Mouse (Mus musculus) left cerebral cortex, postnatal 36 days (tissue): ENCODE results near the gene 0610030E20Rik. TPM values are rescaled to one million over a fixed set of nuclear protein-coding genes. Genes with fewer than 3 reads are reported as not detected.

ENCODE experiments used
- DNase-seq, 2 experiments: peaks; one replicate each; pipeline ENCODE4 v3.0.0; 2021 to 2022; ENCODE audit warnings: low spot score in 2 of 2, mixed read lengths in 1 of 2
- intact Hi-C: fragments of 180-260 bp; cut with DNase I; formaldehyde crosslinking; loops from one replicate; pipeline ENCODE4 v1.15.1; 2025
- total RNA-seq, 2 experiments: library from RNA; stranded (reverse); gene quantifications; 2 replicates each; pipeline ENCODE4 v1.2.3; 2021

0610030E20Rik gene
- 10 to 100 TPM; 13.9 to 19.0 TPM for total RNA-seq

DNA sequence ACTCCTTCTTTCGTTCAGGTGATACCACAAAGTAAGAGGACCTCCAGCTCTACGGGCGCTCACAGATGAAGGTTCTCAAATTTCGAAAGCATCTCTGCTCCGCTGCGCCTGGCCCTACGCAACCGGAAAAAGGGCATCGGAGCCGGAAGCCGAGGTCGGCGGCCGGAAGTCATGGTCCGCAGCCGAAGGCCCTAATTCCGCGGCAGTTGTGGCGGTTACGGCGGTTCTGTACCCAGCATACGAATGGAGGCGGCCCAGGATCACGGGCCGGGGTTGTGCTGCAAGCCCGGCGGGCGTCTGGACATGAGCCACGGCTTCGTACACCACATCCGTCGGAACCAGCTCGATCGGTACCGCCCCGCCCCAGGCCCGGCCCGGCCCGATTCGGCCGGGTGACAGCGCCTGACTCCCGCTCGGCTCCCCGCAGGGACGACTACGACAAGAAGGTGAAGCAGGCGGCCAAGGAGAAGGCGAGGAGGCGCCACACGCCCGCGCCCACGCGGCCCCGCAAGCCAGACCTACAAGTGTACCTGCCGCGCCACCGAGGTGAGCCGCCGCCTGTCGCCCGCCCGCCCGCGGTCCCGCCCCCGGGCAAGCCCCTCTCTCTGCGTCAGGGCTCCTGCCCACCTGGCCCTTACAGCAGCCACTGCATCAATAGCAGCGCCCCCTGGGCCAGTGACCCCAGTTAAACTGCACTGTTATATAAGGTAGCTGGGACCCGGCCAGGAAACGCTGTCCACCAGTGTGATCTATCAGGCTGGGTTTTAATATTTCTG lies at the start of gene 0610030E20Rik:
TSS of gene 0610030E20Rik (plus strand) at position 152 of the 776 bp plus-strand sequence.
- intact Hi-C loops: no loop called here
- peak; percentile 82 to 84 for DNase-seq

DNA sequence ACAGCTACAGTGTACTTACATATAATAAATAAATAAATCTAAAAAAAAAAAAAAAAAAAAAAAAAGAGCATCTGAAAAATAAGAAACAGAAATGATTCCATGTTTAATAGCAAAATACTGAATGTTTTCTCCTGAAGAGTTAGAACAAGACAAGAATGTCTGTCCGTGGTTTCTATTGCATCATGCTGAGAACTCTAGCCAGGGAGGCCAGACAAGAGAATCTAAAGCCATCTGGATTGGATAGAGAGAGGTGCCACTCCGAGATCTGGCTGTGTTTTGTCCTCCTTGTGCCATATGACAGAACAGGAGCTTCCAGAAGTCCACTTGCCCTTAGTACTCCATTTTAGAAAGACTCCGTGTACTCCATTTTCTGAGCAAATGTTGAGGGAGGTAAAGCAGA lies 49.3 kb upstream of the 0610030E20Rik start:
- DNase-seq: no peak
- intact Hi-C loops: no loop called here

DNA sequence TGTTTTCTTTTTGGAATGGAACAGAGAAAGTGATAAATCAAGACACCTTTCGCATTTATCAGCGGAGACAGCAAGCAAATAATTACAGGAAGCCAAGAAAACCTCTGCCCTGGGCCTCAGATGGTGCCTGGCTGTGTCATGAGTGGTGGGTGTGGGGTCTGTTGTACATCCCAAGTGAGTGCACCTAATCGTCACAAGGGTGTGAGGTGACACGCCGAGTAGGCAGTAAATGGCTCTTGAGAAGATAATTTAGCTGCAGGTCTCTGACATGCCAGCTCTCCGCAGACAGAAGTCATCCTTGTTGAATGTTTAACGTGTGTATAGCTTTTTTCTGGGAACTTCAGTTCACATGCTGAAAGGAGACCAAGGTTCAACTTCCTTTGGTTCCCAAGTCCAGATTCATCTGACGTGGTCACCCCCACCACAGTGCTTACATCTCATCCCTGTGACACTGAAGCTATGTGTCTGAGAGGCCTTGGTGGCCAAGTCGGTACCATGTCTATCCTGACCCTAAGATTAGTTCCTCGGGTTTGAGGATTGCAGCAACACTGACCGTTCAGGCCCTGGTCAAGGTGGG lies 44.7 kb upstream of the 0610030E20Rik start:
- intact Hi-C loops: no loop called here
- no peak for DNase-seq

DNA sequence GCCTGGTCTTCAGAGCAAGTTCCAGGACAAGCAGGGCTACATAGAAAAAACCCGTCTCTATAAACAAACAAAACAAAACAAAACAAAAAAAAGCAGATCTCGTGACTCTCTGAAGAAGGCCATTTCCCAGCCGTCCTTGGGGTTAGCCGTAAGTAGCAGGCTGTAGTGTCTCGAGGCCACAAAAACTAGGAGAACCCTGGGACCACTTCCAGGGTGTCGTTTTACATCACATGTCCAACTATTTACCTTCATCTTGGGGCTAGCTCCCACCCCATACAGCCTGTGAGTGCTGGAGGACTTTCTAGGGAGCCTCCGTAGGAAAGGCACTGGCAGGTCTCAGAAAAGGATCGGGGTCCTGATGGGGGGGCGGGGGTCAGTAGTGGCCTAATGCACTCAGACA lies 43.6 kb upstream of the 0610030E20Rik start:
- intact Hi-C loops: no loop called here
- no peak for DNase-seq

DNA sequence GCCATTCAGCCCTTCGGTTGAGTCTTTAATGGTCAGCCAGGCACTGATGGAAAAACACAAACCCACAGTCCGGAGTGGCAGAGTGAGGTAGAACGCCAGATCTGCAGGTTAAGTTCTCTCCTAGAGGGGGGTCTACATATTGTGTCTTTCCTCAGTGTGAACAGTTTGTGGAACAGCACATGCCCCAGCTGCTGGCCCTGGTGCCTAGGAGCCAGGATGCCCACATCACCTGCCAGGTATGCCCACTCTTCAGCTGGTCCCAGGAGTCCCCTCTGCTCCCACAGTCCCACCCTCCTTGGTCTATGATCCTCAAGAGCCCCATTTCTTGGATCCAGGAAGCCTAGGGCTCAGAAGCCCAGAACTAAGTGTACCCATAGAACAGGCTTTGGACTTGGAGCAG lies 34.9 kb upstream of the 0610030E20Rik start:
- intact Hi-C loops: no loop called here
- DNase-seq: no peak

DNA sequence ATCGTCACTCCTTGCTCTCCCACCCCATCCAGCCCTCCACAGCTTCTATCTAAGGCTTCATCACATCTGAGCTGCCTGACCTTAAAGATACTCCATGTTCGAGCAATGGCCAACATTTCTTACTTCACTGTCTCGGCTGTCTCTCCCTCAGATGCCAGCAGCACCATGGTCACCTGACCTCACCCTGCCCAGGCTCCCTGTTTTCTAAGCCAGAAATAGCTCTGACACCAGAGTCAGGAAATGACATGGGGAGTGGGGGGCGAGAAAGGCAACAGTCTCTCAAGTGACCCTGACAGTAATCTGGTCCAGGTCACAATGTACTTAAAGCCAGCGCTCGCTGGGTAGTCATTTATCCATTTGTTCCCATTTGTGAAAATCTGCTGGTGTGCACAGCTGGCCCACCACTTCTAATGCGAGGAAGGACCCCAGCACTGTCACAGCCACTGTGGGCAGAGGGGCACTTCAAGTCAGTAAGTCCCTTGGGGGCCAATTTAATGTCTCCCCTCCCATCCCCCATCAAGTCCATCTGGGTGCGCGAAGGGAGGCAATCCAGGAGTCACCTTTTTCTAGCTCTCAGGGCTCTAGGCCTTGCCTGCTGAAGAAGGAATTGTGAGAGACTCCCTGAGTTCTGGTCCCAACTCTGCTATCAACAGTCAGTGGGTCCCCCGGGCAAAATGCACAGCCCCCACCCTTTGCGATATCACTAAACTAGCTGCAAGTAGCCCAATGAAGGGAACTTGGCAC lies 33.8 kb upstream of the 0610030E20Rik start:
- DNase-seq: no peak
- intact Hi-C loops: no loop called here

DNA sequence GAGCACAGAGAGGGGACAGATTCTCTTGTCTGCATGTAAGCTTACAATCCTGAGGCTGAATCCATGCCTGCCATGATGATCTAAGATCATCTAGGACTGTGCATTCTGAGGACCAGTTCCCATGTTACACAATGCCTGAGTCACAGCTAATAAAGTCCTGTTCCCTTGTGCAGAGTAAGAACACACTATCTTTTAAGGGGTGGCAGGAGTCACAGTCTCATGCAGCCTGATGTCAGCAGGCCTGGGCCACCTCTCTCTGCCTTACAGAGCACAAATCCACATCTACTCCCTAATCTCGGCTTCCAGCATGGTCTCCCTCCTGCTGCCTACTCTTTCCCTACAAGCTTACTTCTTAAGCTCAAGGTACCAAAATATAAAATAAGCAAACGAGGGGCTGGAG lies 31.7 kb upstream of the 0610030E20Rik start:
- intact Hi-C loops: no loop called here
- DNase-seq: no peak

DNA sequence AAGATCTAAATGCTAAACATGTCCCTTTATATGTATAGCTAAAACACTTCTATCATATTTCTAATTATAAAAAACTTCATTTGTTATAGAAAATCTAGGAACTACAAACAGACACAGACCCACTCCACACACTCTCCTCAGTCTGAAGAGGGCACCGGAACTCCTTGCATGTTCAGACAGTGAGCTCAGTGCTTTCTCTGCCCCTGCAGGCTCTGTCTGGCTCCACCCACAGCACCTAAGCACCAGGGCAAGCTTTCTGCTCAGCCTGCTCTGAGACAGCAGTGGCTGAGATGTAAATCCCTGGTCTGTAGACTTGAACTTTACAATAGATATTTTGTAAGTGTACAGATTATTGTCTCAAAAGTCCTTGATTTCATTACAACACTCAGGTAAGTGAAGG lies 31.1 kb upstream of the 0610030E20Rik start:
- intact Hi-C loops: no loop called here
- DNase-seq: no peak

DNA sequence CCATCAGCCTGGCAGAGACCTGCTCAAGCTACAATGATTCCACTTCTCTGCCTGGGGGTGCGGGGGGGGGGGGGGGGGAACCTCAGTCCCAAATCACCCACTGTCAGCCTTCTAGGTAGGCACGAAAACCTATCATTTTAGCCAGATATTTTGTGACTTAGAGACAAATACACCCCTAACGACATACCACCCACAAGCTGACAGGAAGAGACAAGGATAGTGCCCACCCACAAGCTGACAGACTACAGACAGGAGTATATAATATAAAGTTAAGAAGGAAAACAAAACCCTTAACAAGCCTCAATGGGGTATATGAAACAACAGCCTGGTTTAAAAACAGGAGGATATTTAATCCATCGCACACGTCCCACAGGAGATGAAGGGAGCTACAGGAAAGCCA lies 28.7 kb upstream of the 0610030E20Rik start:
- DNase-seq: no peak
- intact Hi-C loops: loop anchor here (2.0 kb wide), 1 partner anchor 132 kb away; no protein-coding TSS in a partner anchor

DNA sequence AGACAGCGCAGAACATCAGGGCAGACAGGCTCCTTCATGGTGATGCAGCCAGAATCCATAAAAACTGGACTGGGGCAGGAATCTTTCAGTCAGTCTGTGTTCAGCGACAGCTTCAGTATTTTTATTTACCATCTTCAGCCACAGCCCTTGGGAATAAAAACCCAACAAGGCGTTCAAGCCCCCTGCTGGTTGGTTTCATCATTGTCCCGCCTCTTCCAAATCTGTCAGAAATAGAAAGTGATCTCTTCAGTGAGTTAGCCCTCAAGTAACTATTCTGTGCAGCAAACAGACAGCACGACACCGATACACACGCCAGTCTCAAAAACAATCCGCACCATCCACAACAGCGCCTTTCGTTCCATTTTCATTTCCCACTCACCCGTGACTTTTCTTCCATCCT lies 28.1 kb upstream of the 0610030E20Rik start:
- peak in 1 of 2 experiments; percentile 29 for DNase-seq
- intact Hi-C loops: loop anchor here (2.0 kb wide), 1 partner anchor 132 kb away; no protein-coding TSS in a partner anchor

DNA sequence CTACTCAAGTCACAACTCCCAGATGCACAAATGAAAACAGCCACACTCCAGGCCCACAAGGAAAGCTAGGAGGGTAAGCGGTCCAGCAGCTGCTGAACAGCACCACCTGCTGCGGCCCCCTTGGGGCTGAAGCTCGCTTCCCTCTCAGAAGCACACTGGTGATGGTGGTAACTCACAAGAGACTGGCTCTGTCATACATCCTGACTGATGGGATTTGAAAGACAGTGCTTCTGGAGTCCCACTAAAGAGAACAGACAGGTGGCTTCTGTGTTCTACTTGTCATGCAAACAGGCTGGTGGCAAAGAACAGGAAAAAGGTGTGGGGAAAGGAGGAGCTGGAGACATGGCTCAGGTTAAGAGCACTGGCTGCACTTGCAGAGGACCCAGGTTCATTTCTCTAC lies 24.2 kb upstream of the 0610030E20Rik start:
- no peak for DNase-seq
- intact Hi-C loops: no loop called here

DNA sequence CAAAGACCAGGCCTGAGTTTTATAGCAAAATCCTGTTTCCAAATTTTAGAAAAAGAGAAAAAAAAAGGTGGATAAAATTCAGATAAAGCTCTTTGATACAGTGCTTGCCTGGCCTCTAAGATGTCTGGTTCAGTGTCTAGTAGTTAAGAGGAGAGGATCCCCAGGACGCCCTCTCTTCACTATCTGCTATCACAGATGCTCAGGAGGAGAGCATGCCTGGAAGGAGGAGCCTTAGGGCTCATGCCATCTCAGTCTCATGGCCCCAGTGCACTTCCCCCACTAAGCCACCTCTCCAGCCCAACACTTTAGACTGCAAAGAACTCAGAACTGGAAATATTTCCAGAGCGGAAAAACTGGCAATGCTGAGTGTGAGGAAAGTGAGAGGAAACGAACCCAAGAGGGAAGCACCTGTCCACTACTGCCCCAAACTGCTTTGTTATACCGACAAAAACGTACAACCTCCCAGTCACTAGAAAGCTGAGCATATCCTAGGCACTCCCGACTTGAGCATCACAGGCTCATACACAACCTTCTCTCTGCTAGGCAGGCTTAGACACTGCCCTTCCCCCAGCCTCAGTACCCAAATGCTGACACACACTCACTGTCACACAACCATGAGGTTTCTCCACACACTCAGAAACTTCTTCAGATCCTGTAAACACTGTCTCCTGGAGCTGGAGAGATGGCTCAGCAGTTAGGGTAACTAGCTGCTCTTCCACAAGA lies 23.2 kb upstream of the 0610030E20Rik start:
- intact Hi-C loops: no loop called here
- no peak for DNase-seq

DNA sequence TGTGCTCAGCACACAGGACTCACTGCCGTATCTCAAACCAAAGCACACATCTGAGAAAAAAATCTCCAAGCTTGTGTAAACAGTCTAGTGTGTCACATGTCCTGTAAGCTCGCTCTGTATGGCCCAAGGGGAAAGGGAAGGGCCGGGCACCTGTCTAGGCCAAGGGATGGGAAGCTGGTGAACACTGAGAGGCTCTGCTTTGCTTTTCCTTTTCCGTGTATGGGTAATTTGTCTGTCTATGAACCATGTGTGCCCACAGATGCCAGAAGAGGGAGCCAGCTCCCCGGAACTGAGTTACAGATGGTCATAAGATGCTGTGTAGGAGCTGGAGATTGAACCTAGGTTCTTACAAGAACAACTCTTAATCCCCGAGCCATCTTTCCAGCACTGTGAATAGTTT lies 20.8 kb upstream of the 0610030E20Rik start:
- intact Hi-C loops: no loop called here

DNA sequence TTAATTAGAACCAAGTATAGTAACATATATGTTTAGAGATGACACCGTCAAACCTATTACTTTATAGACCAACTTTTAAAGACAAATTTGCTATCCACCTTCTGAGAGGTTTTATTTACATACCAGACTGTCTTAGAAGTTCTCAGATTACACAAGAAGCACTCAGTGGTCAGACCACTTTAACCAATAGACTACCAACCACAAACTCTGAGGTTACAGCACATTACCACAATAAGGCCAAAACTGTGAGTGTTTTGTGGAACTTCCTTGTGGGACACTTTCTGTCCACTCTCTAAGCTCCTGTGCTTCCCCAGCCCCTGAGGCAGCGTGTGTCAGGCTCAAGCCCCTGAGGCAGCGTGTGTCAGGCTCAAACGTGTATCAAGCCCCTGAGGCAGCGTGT lies 18.1 kb upstream of the 0610030E20Rik start:
- DNase-seq: no peak
- intact Hi-C loops: no loop called here

More for the DNA sequence above, 20.8 kb upstream of the 0610030E20Rik start:
- peak in 1 of 2 experiments; percentile 33 for DNase-seq

DNA sequence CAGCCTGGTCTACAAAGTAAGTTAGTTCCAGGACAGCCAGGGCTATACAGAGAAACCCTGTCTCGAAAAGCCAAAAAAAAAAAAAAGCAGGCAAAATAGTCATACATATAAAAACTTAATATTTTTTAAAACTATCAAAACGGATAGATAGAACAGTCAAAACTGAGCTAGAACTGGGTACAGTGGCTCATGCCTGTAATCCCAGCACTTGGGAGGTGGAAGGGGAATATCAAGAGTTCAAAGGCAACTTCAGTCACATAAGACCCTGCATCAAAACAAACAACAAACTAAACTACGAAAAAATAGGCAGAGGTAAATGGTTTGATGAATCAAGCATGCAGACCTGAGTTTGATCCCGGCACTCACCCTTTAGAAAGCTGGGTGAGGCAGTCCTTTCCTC lies 17.0 kb upstream of the 0610030E20Rik start:
- intact Hi-C loops: loop anchor here (10.0 kb wide), 1 partner anchor 435 kb away; no protein-coding TSS in a partner anchor
- no peak for DNase-seq

DNA sequence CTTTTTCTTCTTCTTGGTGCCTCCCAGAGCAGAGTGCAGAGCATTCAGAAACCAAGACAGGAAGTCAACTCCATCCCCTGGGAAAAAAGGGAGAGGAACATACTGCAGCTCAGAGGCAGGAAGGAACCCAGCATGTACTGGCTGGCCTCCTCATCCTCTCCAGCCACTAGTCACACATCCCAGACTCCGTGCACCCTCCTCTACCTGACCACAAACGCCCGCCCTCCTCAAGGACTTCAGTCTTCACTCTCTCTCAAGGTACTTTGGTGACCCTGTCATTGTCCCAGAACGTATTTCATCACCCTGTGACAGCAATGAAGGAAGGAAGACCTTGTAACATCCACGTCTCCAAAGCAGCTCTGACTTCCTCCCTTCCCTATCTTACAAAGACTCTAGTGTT lies 14.0 kb upstream of the 0610030E20Rik start:
- intact Hi-C loops: loop anchor here (10.0 kb wide), 1 partner anchor 438 kb away; no protein-coding TSS in a partner anchor
- DNase-seq: no peak

DNA sequence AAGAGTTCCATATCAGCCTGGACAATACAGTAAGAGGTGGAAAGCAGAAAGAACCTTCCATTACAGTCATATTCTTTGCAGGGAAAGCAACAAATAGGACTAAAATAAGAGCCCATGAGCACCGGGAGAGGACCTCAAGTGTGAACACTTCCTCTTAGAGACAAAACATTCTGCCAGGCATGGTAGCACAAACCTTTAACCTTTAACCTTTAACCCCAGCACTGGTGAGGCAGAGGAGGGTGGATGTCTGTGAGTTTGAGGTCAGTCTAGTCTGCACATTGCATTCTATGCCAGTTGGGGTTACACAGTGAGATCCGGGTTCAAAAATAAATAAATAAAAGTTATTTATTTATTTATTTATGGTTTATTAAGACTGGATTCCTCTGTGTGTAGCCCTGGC lies 6.6 kb upstream of the 0610030E20Rik start:
- no peak for DNase-seq
- intact Hi-C loops: no loop called here

DNA sequence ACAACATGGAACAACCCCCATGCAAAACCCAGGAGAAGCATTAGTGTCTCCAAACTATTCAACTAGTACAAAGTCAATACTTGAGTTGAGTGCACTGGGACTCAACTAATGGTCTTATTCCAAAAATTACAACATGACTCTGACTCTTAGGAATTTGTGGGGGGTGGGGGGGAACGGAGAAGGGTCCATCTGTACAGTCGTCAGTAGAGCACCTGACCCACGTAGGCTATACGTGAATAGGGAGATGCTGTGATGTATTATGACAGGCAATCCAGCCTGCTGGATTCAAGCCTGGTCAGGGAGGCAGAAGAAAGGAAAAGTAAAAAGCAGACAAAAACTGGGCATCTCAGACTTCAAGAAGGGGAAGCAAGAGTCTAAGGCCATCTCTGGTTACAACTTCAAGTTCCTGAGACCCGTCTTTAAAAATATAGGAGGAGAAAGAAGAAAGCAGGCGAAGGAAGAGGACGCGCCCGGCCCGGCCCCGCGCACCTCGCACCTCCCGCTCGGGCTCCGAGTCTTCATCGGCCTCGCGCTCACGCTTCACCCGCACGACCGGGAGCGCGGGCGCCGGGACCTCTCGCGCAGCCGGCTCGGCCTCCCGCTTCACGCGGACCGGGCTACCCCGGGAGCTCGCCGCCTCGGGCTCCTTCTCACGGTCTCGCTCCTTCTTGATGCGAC lies 2.6 kb upstream of the 0610030E20Rik start:
- intact Hi-C loops: no loop called here

DNA sequence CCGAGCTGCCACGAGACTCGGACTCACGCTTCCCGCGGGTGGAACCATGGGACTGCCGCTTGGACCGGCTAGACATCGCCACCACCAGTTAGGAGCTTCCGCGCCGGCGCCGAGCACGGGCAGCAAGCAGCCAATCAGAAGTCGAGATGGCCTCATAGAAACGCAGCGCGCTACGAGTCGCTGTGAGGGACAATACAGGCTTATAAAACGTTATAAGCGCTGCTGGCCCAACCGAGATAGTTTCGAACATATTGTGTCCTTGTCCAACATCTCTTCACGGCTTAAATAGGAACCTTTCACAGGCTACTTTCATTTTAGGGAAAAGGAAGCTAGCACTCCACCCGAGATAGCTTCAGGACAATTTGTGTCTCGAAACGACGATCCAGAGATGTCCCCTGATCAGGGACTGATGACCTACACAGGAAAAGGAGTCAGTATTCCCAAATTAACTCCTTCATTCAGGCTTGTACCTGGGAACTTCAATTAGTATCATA lies 2.0 kb upstream of the 0610030E20Rik start, which contains the start of gene Usp39:
TSS of gene Usp39 (minus strand) at position 111 of the 494 bp plus-strand sequence.
- peak; percentile 95 for DNase-seq
- intact Hi-C loops: no loop called here

More for the DNA sequence above, 2.6 kb upstream of the 0610030E20Rik start:
- no peak for DNase-seq
